Mouse (Mus musculus) cerebellum, adult 2 months (tissue): ENCODE measurements around the gene Dlk2.

Source experiments
- CTCF ChIP-seq: fragments of 200-500 bp; IDR thresholded peaks from 2 replicates; pipeline ENCODE4 v1.5.1; 2011; ENCODE audit warnings: low read depth, mild to moderate bottlenecking, control low read depth, low read length, moderate library complexity, borderline replicate concordance; ENCODE audit not compliant: insufficient read depth
- POLR2A ChIP-seq: fragments of 200-500 bp; IDR thresholded peaks from 2 replicates; pipeline ENCODE4 v1.6.1; 2011; ENCODE audit warnings: low read length, control low read depth, borderline replicate concordance; ENCODE audit not compliant: insufficient read depth

GRCm38 (mm10) chr17:46287678-46288095 lies 9.5 kb upstream of the Dlk2 start:
- TF ChIP-seq POLR2A (no peak), CTCF (no peak)
